Mouse (Mus musculus): ENCODE results near the gene BB287469.
"Not testable (repeated sequence)": the region's sequence is repeated elsewhere in the genome, so short reads cannot be mapped to it uniquely, and the experiment has no call there.

The BB287469 gene

GRCm38 (mm10) chr12:87816277-87816676, at the start of gene BB287469:
TSS of gene BB287469 (plus strand) at chr12:87816577.
- in situ Hi-C loops (cut with MboI; ENCODE audit: low pct_unique_long_range_greater_than_20kb in 1 of 2, low sequenced_read_pairs in 2 of 2, unreplicated experiment in 1 of 2) = not testable (repeated sequence)

GRCm38 (mm10) chr12:87775655-87776054, 40.7 kb upstream of the BB287469 start, which contains the start of gene Gm21319:
TSS of gene Gm21319 (minus strand) at chr12:87775755.
- in situ Hi-C loops (cut with MboI; ENCODE audit: low pct_unique_long_range_greater_than_20kb in 1 of 2, low sequenced_read_pairs in 2 of 2, unreplicated experiment in 1 of 2) = not testable (repeated sequence)

- in situ Hi-C loops (cut with MboI; ENCODE audit: low pct_unique_long_range_greater_than_20kb in 1 of 2, low sequenced_read_pairs in 2 of 2, unreplicated experiment in 1 of 2) = not testable (repeated sequence)
Measured at GRCm38 (mm10) chr12:87795212-87795611, 21.2 kb upstream of the BB287469 start, which contains the start of gene Gm21936. TSS of gene Gm21936 (plus strand) at chr12:87795512.

- in situ Hi-C loops (cut with MboI; ENCODE audit: low pct_unique_long_range_greater_than_20kb in 1 of 2, low sequenced_read_pairs in 2 of 2, unreplicated experiment in 1 of 2) = not testable (repeated sequence)
Measured at GRCm38 (mm10) chr12:87797971-87798370, 18.4 kb upstream of the BB287469 start.

GRCm38 (mm10) chr12:87842239-87842638, 25.9 kb downstream of the BB287469 start, which contains the start of gene Gm2001:
TSS of gene Gm2001 (minus strand) at chr12:87842339.
- in situ Hi-C loops (cut with MboI; ENCODE audit: low pct_unique_long_range_greater_than_20kb in 1 of 2, low sequenced_read_pairs in 2 of 2, unreplicated experiment in 1 of 2) = not testable (repeated sequence)

GRCm38 (mm10) chr12:87850657-87851056, 34.3 kb downstream of the BB287469 start:
- in situ Hi-C loops (cut with MboI; ENCODE audit: low pct_unique_long_range_greater_than_20kb in 1 of 2, low sequenced_read_pairs in 2 of 2, unreplicated experiment in 1 of 2) = not testable (repeated sequence)

- in situ Hi-C loops (cut with MboI; ENCODE audit: low pct_unique_long_range_greater_than_20kb in 1 of 2, low sequenced_read_pairs in 2 of 2, unreplicated experiment in 1 of 2) = not testable (repeated sequence)
Measured at GRCm38 (mm10) chr12:87856067-87856466, 39.7 kb downstream of the BB287469 start.

GRCm38 (mm10) chr12:87861740-87862692, 45.6 kb downstream of the BB287469 start:
- in situ Hi-C loops (cut with MboI; ENCODE audit: low pct_unique_long_range_greater_than_20kb in 1 of 2, low sequenced_read_pairs in 2 of 2, unreplicated experiment in 1 of 2) = not testable (repeated sequence)

- in situ Hi-C loops (cut with MboI; ENCODE audit: low pct_unique_long_range_greater_than_20kb in 1 of 2, low sequenced_read_pairs in 2 of 2, unreplicated experiment in 1 of 2) = not testable (repeated sequence)
Measured at GRCm38 (mm10) chr12:87863638-87864037, 47.3 kb downstream of the BB287469 start.

GRCm38 (mm10) chr12:87864048-87864447, 47.7 kb downstream of the BB287469 start:
- in situ Hi-C loops (cut with MboI; ENCODE audit: low pct_unique_long_range_greater_than_20kb in 1 of 2, low sequenced_read_pairs in 2 of 2, unreplicated experiment in 1 of 2) = not testable (repeated sequence)

All from mouse embryonic stem cell (cell line).